Mouse (Mus musculus) liver, embryonic 13.5 days (tissue): ENCODE measurements around the gene Fam151a. TPM values are rescaled to one million over a fixed set of nuclear protein-coding genes. Genes with fewer than 3 reads are reported as not detected.
"Not testable (repeated sequence)": the region's sequence is repeated elsewhere in the genome, so short reads cannot be mapped to it uniquely, and the experiment has no call there.

Experiments
- ATAC-seq: fragments of 200-750 bp; cut with Nextera tagmentation; 2 replicates; pipeline ENCODE4 v1.8.0; 2017; ENCODE audit warnings: low read depth, mild to moderate bottlenecking, moderate number of reproducible peaks, moderate library complexity
- DNase-seq: peaks from one replicate; pipeline ENCODE4 v3.0.0; 2022
- H3K27ac ChIP-seq: fragments of 300-500 bp; sonication (generic); 2 replicates; pipeline ENCODE4 v1.5.1; 2015; ENCODE audit warnings: moderate library complexity, mild to moderate bottlenecking, inconsistent platforms
- H3K27me3 ChIP-seq: fragments of 300-500 bp; sonication (generic); 2 replicates; pipeline ENCODE4 v1.6.1; 2015; ENCODE audit warnings: mild to moderate bottlenecking, inconsistent platforms
- H3K36me3 ChIP-seq: fragments of 300-500 bp; sonication (generic); 2 replicates; pipeline ENCODE4 v1.6.1; 2015; ENCODE audit warnings: mild to moderate bottlenecking, inconsistent platforms
- H3K4me1 ChIP-seq: fragments of 300-500 bp; sonication (generic); replicated peaks from 2 replicates; pipeline ENCODE4 v1.6.1; 2015; ENCODE audit warnings: inconsistent platforms
- H3K4me2 ChIP-seq: fragments of 300-500 bp; sonication (generic); 2 replicates; pipeline ENCODE4 v1.6.1; 2015; ENCODE audit warnings: inconsistent platforms, mild to moderate bottlenecking, moderate library complexity
- H3K4me3 ChIP-seq: fragments of 300-500 bp; sonication (generic); replicated peaks from 2 replicates; pipeline ENCODE4 v1.5.1; 2015; ENCODE audit warnings: mild to moderate bottlenecking, inconsistent platforms
- H3K9ac ChIP-seq: fragments of 300-500 bp; sonication (generic); 2 replicates; pipeline ENCODE4 v1.6.1; 2015; ENCODE audit warnings: mild to moderate bottlenecking, inconsistent platforms
- H3K9me3 ChIP-seq: fragments of 300-500 bp; sonication (generic); replicated peaks from 2 replicates; pipeline ENCODE4 v1.6.1; 2016; ENCODE audit warnings: inconsistent platforms
- WGBS: fragments of 180-500 bp; shearing (Covaris S2); methylation state at CpG from one replicate; pipeline ENCODE4 v1.1.7; 2015; ENCODE audit not compliant: insufficient replicate concordance; 5-methylcytosine and 5-hydroxymethylcytosine counted together
- polyA plus RNA-seq: library from polyadenylated mRNA; unstranded; fragments of >200 nt; fragmentation: Nextera tagmentation; extraction: Ambion mirVana; gene quantifications from 2 replicates; pipeline ENCODE4 v1.2.1, GENCODE M21; 2015

Gene Fam151a
- polyA plus RNA-seq, 1 experiment from 2014 or later, result 0.09 TPM

- peak overlapping the region; percentile 76 for H3K27ac ChIP-seq
- ATAC-seq (peak; percentile 40), DNase-seq (no peak)
- H3K4me3 ChIP-seq, result no peak overlapping the region
- H3K4me2 ChIP-seq, result peak overlapping the region; percentile 33
- H3K9me3 ChIP-seq, result no peaks in the 10 kb centered on the region
- H3K9ac ChIP-seq, result peak overlapping the region; percentile 18
- no peaks in the 10 kb centered on the region for H3K27me3 ChIP-seq
- H3K4me1 ChIP-seq, result peaks cover 96% of the 10 kb centered on the region
- 90% methylated on average over 1 of the region's 1 CpGs for WGBS
- no peaks in the 10 kb centered on the region for H3K36me3 ChIP-seq
Measured at GRCm38 (mm10) chr4:106790938-106791337, 57.2 kb downstream of the Fam151a start.

- Histone ChIP-seq H3K9me3 (no peaks in the 10 kb centered on the region), H3K4me1 (peaks cover 83% of the 10 kb centered on the region), H3K4me3 (0 out of 2 replicates have a peak overlapping the region, but pooled peaks have one; percentile 10)
Measured at GRCm38 (mm10) chr4:106792276-106792675, 58.6 kb downstream of the Fam151a start.

DNA sequence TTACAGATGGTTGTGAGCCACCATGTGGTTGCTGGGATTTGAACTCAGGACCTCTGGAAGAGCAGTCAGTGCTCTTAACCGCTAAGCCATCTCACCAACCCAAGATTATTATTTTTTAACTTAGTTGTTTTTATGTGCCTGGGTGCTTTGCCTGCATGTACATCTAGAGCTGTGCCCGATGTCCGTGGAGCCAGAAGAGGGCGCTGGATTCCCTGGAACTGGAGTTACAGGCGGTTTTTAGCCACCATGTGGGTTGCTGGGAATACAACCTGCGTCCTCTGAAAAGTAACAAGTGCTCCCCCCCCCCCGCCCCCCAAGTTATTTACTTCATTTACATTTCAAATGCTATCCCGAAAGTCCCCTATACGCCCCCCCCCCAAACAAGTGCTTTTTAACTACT lies 60.1 kb downstream of the Fam151a start:
- not testable (repeated sequence) for H3K27ac ChIP-seq, H3K27me3 ChIP-seq, ATAC-seq, H3K9me3 ChIP-seq, DNase-seq, H3K9ac ChIP-seq, H3K4me3 ChIP-seq, H3K36me3 ChIP-seq, H3K4me2 ChIP-seq
- WGBS, result 86% methylated on average over 9 of the region's 9 CpGs
- peaks cover 73% of the 10 kb centered on the region for H3K4me1 ChIP-seq

More at GRCm38 (mm10) chr4:106792276-106792675, 58.6 kb downstream of the Fam151a start:
- Histone ChIP-seq H3K27me3 (no peaks in the 10 kb centered on the region), H3K4me2 (peak overlapping the region; percentile 59), H3K27ac (peak overlapping the region; percentile 76), H3K36me3 (no peaks in the 10 kb centered on the region), H3K9ac (peak overlapping the region; percentile 55)
- peak; percentile 68 for DNase-seq
- peak; percentile 97 for ATAC-seq

DNA sequence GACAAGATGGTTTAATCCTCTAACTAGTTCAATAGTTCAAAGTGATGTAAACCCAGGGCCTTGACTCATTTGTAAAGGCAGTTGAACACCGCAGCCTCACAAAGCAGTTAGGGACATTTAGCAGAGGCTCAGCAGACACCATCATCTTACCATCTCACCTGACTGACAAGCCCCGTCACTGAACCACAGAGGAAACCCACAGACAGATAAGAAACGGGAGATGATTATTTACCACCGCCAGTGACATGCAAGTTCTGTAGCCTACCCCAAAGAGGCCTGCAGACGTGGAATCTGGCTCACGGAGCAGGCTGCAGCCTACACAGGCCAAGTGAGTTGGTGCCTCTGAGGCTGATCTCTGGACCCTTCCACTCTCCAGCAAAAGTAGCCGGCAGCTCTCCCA lies 60.6 kb downstream of the Fam151a start:
- 18% methylated on average over 7 of the region's 7 CpGs for WGBS
- Histone ChIP-seq H3K27me3 (no peaks in the 10 kb centered on the region), H3K4me3 (no peak overlapping the region), H3K4me1 (peaks cover 73% of the 10 kb centered on the region), H3K36me3 (no peaks in the 10 kb centered on the region), H3K9me3 (no peaks in the 10 kb centered on the region), H3K9ac (no peak overlapping the region), H3K4me2 (peak overlapping the region; percentile 9; the same call in 1 of the 2 replicates), H3K27ac (peak overlapping the region; percentile 48)
- DNase-seq (no peak), ATAC-seq (peak; percentile 39)

- ATAC-seq, result no peak
- DNase-seq, result no peak
- 79% methylated on average over 2 of the region's 2 CpGs for WGBS
Measured at GRCm38 (mm10) chr4:106795289-106795688, 61.6 kb downstream of the Fam151a start.

More at GRCm38 (mm10) chr4:106795289-106795688, 61.6 kb downstream of the Fam151a start:
- H3K9ac ChIP-seq, result no peak overlapping the region
- no peaks in the 10 kb centered on the region for H3K9me3 ChIP-seq
- no peaks in the 10 kb centered on the region for H3K36me3 ChIP-seq
- H3K27ac ChIP-seq, result peak overlapping the region; percentile 48
- H3K4me1 ChIP-seq, result peaks cover 73% of the 10 kb centered on the region
- no peaks in the 10 kb centered on the region for H3K27me3 ChIP-seq
- no peak overlapping the region for H3K4me2 ChIP-seq
- no peak overlapping the region for H3K4me3 ChIP-seq

Other genes with a start within 250 kb of the Fam151a start
- not detected in 2 replicates for gene Bsnd, start 241.6 kb upstream of the Fam151a start, polyA plus RNA-seq
- gene Dhcr24, start 172.9 kb upstream of the Fam151a start, polyA plus RNA-seq, result 5.4 and 6.5 TPM in 2 replicates
- 0.24 and 0.30 TPM in 2 replicates for gene Lexm, start 116.6 kb upstream of the Fam151a start, polyA plus RNA-seq
- gene Ttc22, start 111.5 kb upstream of the Fam151a start, polyA plus RNA-seq, result 0.03 and 0.06 TPM in 2 replicates
- 5.4 and 6.7 TPM in 2 replicates for gene Pars2, start 82.8 kb upstream of the Fam151a start, polyA plus RNA-seq
- gene Ttc4, start 54.9 kb upstream of the Fam151a start, polyA plus RNA-seq, result 37.3 and 42.1 TPM in 2 replicates
- 0.06 and 0.15 TPM in 2 replicates for gene Mroh7, start 3.0 kb upstream of the Fam151a start, polyA plus RNA-seq
- 5.0 TPM in 2 replicates for gene Acot11, start 71.1 kb downstream of the Fam151a start, polyA plus RNA-seq
- gene Ssbp3, start 176.8 kb downstream of the Fam151a start, polyA plus RNA-seq, result 55.5 and 64.8 TPM in 2 replicates